ENCODE assay signal across 31 mouse cellular contexts in genomic region chr19:18200105-18200782, GRCm38 (mm10).
A peak's percentile ranks its signal among the peaks of the same experiment; 100 is the strongest.
DNase-seq lines count a peak whose midpoint lies in the region; ATAC-seq and TF ChIP-seq lines count a peak whose summit lies in the region.
"Had no signal": no experiment of that assay in that cellular context is flagged by ENCODE, and none has a peak within 500 bp of the region (broad histone marks: within the 10 kb centered on the region; RNA-seq: fewer than 3 reads in every experiment).

No protein-coding gene starts in this region.

- H3K27me3 ChIP-seq in kidney, adult 2 months (replicated peaks; ENCODE audit: control insufficient read depth, insufficient read depth, low read length): no peaks in the 10 kb centered on the region
- H3K27me3 ChIP-seq in liver, adult 2 months (ENCODE audit: control insufficient read depth, insufficient read depth, low read length): no peaks in the 10 kb centered on the region
- no peaks in the 10 kb centered on the region for H3K27me3 ChIP-seq in liver, embryonic 11.5 days (replicated peaks; ENCODE audit: control insufficient read depth, insufficient read depth, low read length)
- no peaks in the 10 kb centered on the region for H3K27me3 ChIP-seq in intestine, embryonic 16.5 days (replicated peaks; ENCODE audit: control insufficient read depth, insufficient read depth, low read length)
- H3K27me3 ChIP-seq: CH12.LX; embryonic facial prominence, embryonic 13.5 days; forebrain, embryonic 12.5 days; forebrain, embryonic 15.5 days; heart, embryonic 12.5 days; heart, embryonic 15.5 days; hindbrain, embryonic 13.5 days had no signal

- H3K9me3 ChIP-seq in liver, embryonic 11.5 days (ENCODE audit: control insufficient read depth, low read length): no peaks in the 10 kb centered on the region
- H3K9me3 ChIP-seq in intestine, embryonic 16.5 days (ENCODE audit: control insufficient read depth, low read length): no peaks in the 10 kb centered on the region
- H3K9me3 ChIP-seq: embryonic facial prominence, embryonic 10.5 days; embryonic facial prominence, embryonic 13.5 days; forebrain, embryonic 12.5 days; forebrain, embryonic 15.5 days; G1E; hindbrain, embryonic 10.5 days; hindbrain, embryonic 13.5 days had no signal

- H3K9ac ChIP-seq in liver, adult 2 months (ENCODE audit: low read depth, low read length): no peak overlapping the region
- H3K9ac ChIP-seq in liver, embryonic 11.5 days (ENCODE audit: low read depth, low read length): no peak overlapping the region
- H3K9ac ChIP-seq in intestine, embryonic 16.5 days (ENCODE audit: low read depth, low read length): no peak overlapping the region
- H3K9ac ChIP-seq: embryonic facial prominence, embryonic 13.5 days; forebrain, embryonic 12.5 days; forebrain, embryonic 15.5 days; heart, embryonic 12.5 days; heart, embryonic 15.5 days; hindbrain, embryonic 13.5 days had no signal

- no peak overlapping the region for H3K4me3 ChIP-seq in kidney, adult 2 months (ENCODE audit: insufficient read depth, low read depth, low read length)
- no peak overlapping the region for H3K4me3 ChIP-seq in liver, adult 2 months (ENCODE audit: insufficient read depth, low read depth, low read length)
- no peak overlapping the region for H3K4me3 ChIP-seq in liver, embryonic 11.5 days (ENCODE audit: low read depth, low read length)
- no peak overlapping the region for H3K4me3 ChIP-seq in intestine, embryonic 16.5 days (ENCODE audit: low read length)
- H3K4me3 ChIP-seq: embryonic facial prominence, embryonic 10.5 days; embryonic facial prominence, embryonic 13.5 days; erythroblast, embryonic 14.5 days; forebrain, embryonic 12.5 days; forebrain, embryonic 15.5 days; heart, embryonic 12.5 days; heart, embryonic 15.5 days; hindbrain, embryonic 10.5 days; hindbrain, embryonic 13.5 days had no signal

- no peak for ATAC-seq in liver, embryonic 11.5 days (replicated peaks; ENCODE audit: low FRiP score)
- peak; percentile 66; the same call in 1 of the 2 replicates for ATAC-seq in intestine, embryonic 16.5 days
- ATAC-seq: forebrain, embryonic 15.5 days; hindbrain, embryonic 16.5 days; Patski had no signal

- H3K4me1 ChIP-seq in kidney, adult 2 months (ENCODE audit: control insufficient read depth, insufficient read depth, low read length): no peaks in the 10 kb centered on the region
- peaks cover 6% of the 10 kb centered on the region for H3K4me1 ChIP-seq in liver, adult 2 months (ENCODE audit: control insufficient read depth, insufficient read depth, low read length)
- no peaks in the 10 kb centered on the region for H3K4me1 ChIP-seq in liver, embryonic 11.5 days (replicated peaks; ENCODE audit: control insufficient read depth, insufficient read depth, low read length)
- H3K4me1 ChIP-seq in intestine, embryonic 16.5 days (ENCODE audit: control insufficient read depth, insufficient read depth, low read length): no peaks in the 10 kb centered on the region
- H3K4me1 ChIP-seq: embryonic facial prominence, embryonic 10.5 days; embryonic facial prominence, embryonic 13.5 days; forebrain, embryonic 12.5 days; forebrain, embryonic 15.5 days; heart, embryonic 12.5 days; heart, embryonic 15.5 days; hindbrain, embryonic 10.5 days; hindbrain, embryonic 13.5 days had no signal

- DNase-seq in kidney, adult 2 months: peak; percentile 16
- no peak for DNase-seq in kidney, postnatal 25 days
- peak; percentile 76 for DNase-seq in liver, adult 2 months (ENCODE audit: extremely low read depth, low read depth, low spot score)
- no peak for DNase-seq in liver, embryonic 11.5 days (ENCODE audit: low spot score)
- DNase-seq in adrenal gland, adult (ENCODE audit: inconsistent age in 2 of 2, low spot score in 1 of 2): no peak
- DNase-seq: adrenal gland, adult 2 months; adrenal gland, postnatal 14 days; B cell, adult 2 months; cerebellum, adult 11 months; cerebellum, adult 2 months; cerebellum, adult 9-11 months; cerebellum, postnatal 25 days; embryo, embryonic 11 days; gastrocnemius, postnatal 25 days; heart, adult 18-20 months; heart, postnatal 10 days; heart, postnatal 36 days had no signal

- no peaks in the 10 kb centered on the region for H3K79me2 ChIP-seq in liver, adult 2 months (ENCODE audit: control insufficient read depth, insufficient read depth, low read length)

- H3K36me3 ChIP-seq in kidney, adult 2 months (ENCODE audit: control insufficient read depth, insufficient read depth, low read length): no peaks in the 10 kb centered on the region
- no peaks in the 10 kb centered on the region for H3K36me3 ChIP-seq in liver, adult 2 months (ENCODE audit: control insufficient read depth, insufficient read depth, low read length)
- no peaks in the 10 kb centered on the region for H3K36me3 ChIP-seq in liver, embryonic 11.5 days (ENCODE audit: control insufficient read depth, insufficient read depth, low read length)
- no peaks in the 10 kb centered on the region for H3K36me3 ChIP-seq in intestine, embryonic 16.5 days (ENCODE audit: control insufficient read depth, insufficient read depth, low read length)
- H3K36me3 ChIP-seq: embryonic facial prominence, embryonic 10.5 days; embryonic facial prominence, embryonic 13.5 days; forebrain, embryonic 12.5 days; forebrain, embryonic 15.5 days; G1E; heart, embryonic 12.5 days; heart, embryonic 15.5 days; hindbrain, embryonic 10.5 days; hindbrain, embryonic 13.5 days had no signal

- no peak for TF ChIP-seq CTCF in kidney, adult 2 months (conservative IDR thresholded peaks at IDR 0.05; ENCODE audit: insufficient read depth, insufficient read length, low read depth, low read length)
- TF ChIP-seq CTCF in liver, adult 2 months (IDR thresholded peaks at IDR 0.05; ENCODE audit: low read depth, low read length): no peak

- no peak overlapping the region for H3K4me2 ChIP-seq in liver, embryonic 11.5 days
- no peak overlapping the region for H3K4me2 ChIP-seq in intestine, embryonic 16.5 days (ENCODE audit: low read depth, low read length)
- H3K4me2 ChIP-seq: embryonic facial prominence, embryonic 13.5 days; forebrain, embryonic 12.5 days; forebrain, embryonic 15.5 days; heart, embryonic 12.5 days; heart, embryonic 15.5 days; hindbrain, embryonic 13.5 days had no signal

- no peak for TF ChIP-seq POLR2A in kidney, adult 2 months (IDR thresholded peaks at IDR 0.05; ENCODE audit: low read depth, low read length)
- TF ChIP-seq POLR2A in liver, adult 2 months (IDR thresholded peaks at IDR 0.05; ENCODE audit: extremely low read depth, insufficient read depth, low read length): no peak

- no peak overlapping the region for H3K27ac ChIP-seq in kidney, adult 2 months (ENCODE audit: insufficient read depth, low read depth, low read length)
- H3K27ac ChIP-seq in liver, adult 2 months (replicated peaks; ENCODE audit: insufficient read depth, low read depth, low read length): peak overlapping the region; percentile 25; the same call in 1 of the 2 replicates
- H3K27ac ChIP-seq in liver, embryonic 11.5 days (ENCODE audit: low read depth, low read length): no peak overlapping the region
- no peak overlapping the region for H3K27ac ChIP-seq in intestine, embryonic 16.5 days (ENCODE audit: low read length)
- H3K27ac ChIP-seq: embryonic facial prominence, embryonic 10.5 days; embryonic facial prominence, embryonic 13.5 days; forebrain, embryonic 12.5 days; forebrain, embryonic 15.5 days; heart, embryonic 15.5 days; hindbrain, embryonic 10.5 days; hindbrain, embryonic 13.5 days had no signal

- 64% methylated on average over 4 of the region's 4 CpGs for WGBS in kidney, adult 2 months
- 21% methylated on average over 4 of the region's 4 CpGs for WGBS in liver, adult 2 months
- WGBS in liver, embryonic 11.5 days: 60% methylated on average over 4 of the region's 4 CpGs
- 50% methylated on average over 4 of the region's 4 CpGs for WGBS in intestine, embryonic 16.5 days

Comparison
In these comparisons a context has a peak if more than half of its experiments do, and no peak if none do; other contexts are left out.
1. DNase-seq: peak in kidney, adult 2 months (single experiment) and liver, adult 2 months (single experiment); none in kidney, postnatal 25 days (0 of 2), liver, embryonic 11.5 days (single experiment) and adrenal gland, adult (0 of 2).